Mouse (Mus musculus): Measurements from ENCODE around the gene Large1.

- TF ChIP-seq CTCF (IDR thresholded peaks at IDR 0.05; ENCODE audit: low read depth) (no peak), EP300 (IDR thresholded peaks at IDR 0.05; ENCODE audit: low read depth) (no peak)
Measured at GRCm38 (mm10) chr8:73291630-73292029, 61.7 kb downstream of the Large1 start.
